Mouse (Mus musculus) CH12F3 (cell line): ENCODE data around the gene Kyat1.
"Not testable (repeated sequence)": the region's sequence is repeated elsewhere in the genome, so short reads cannot be mapped to it uniquely, and the experiment has no call there.

Source experiments
- in situ Hi-C: fragments of 300-500 bp; cut with MboI; formaldehyde crosslinking; loops from 2 replicates; pipeline ENCODE4 v1.14.3; 2020; ENCODE audit warnings: low sequenced_read_pairs

Gene Kyat1

GRCm38 (mm10) chr2:30175897-30176296 is 29.8 kb downstream of the Kyat1 start:
- in situ Hi-C loops, result no loop called here

- in situ Hi-C loops, result no loop called here
Observed at GRCm38 (mm10) chr2:30173541-30174240, 32.0 kb downstream of the Kyat1 start.

- in situ Hi-C loops, result no loop called here
Observed at GRCm38 (mm10) chr2:30171997-30172382, 33.7 kb downstream of the Kyat1 start.

GRCm38 (mm10) chr2:30171371-30171996 is 34.2 kb downstream of the Kyat1 start, which contains the start of gene Endog:
Gene Endog, plus strand, starts transcription at chr2:30171493.
- in situ Hi-C loops, result no loop called here

GRCm38 (mm10) chr2:30166677-30167076 is 39.0 kb downstream of the Kyat1 start:
- in situ Hi-C loops, result no loop called here

GRCm38 (mm10) chr2:30164340-30164932 is 41.2 kb downstream of the Kyat1 start:
- in situ Hi-C loops, result no loop called here

- in situ Hi-C loops, result no loop called here
Observed at GRCm38 (mm10) chr2:30161809-30162208, 43.8 kb downstream of the Kyat1 start.

GRCm38 (mm10) chr2:30159871-30160270 is 45.8 kb downstream of the Kyat1 start:
- in situ Hi-C loops, result not testable (repeated sequence)

- in situ Hi-C loops, result no loop called here
Observed at GRCm38 (mm10) chr2:30152616-30153015, 53.0 kb downstream of the Kyat1 start.

- in situ Hi-C loops, result no loop called here
Observed at GRCm38 (mm10) chr2:30151840-30152239, 53.8 kb downstream of the Kyat1 start.

- in situ Hi-C loops, result no loop called here
Observed at GRCm38 (mm10) chr2:30147466-30147865, 58.2 kb downstream of the Kyat1 start.

- in situ Hi-C loops, result no loop called here
Observed at GRCm38 (mm10) chr2:30144436-30144835, 61.2 kb downstream of the Kyat1 start.

GRCm38 (mm10) chr2:30140021-30140420 is 65.6 kb downstream of the Kyat1 start:
- in situ Hi-C loops, result not testable (repeated sequence)

GRCm38 (mm10) chr2:30136458-30136857 is 69.2 kb downstream of the Kyat1 start:
- in situ Hi-C loops, result no loop called here
